Mouse (Mus musculus): ENCODE measurements at regions not wholly inside any gene's neighbourhood (a gene's known extent, or its start where the extent isn't known, plus 50 kb on each side); places are given as distances from the start of the nearest gene placed in this dataset.

- DNase-seq: no peak
These were observed 65.4 kb downstream of the Vegfa start for GRCm38 (mm10) chr17:45966736-45967135.

GRCm38 (mm10) chr17:45964031-45964430 is 68.1 kb downstream of the Vegfa start:
- no peak for DNase-seq

- DNase-seq: no peak
These were observed 68.8 kb downstream of the Vegfa start for GRCm38 (mm10) chr17:45963332-45963731.

GRCm38 (mm10) chr17:45961626-45962319 is 70.4 kb downstream of the Vegfa start:
- no peak for DNase-seq

GRCm38 (mm10) chr17:45958094-45958881 is 73.9 kb downstream of the Vegfa start:
- DNase-seq: no peak

GRCm38 (mm10) chr17:45955481-45955880 is 76.7 kb downstream of the Vegfa start:
- no peak for DNase-seq

GRCm38 (mm10) chr17:45954824-45955223 is 77.3 kb downstream of the Vegfa start:
- DNase-seq: no peak

GRCm38 (mm10) chr17:45953523-45953922 is 78.6 kb downstream of the Vegfa start:
- DNase-seq: no peak

GRCm38 (mm10) chr17:45950533-45951164 is 81.5 kb downstream of the Vegfa start:
- DNase-seq: no peak

- no peak for DNase-seq
These were observed 83.0 kb downstream of the Vegfa start for GRCm38 (mm10) chr17:45949141-45949540.

- DNase-seq: no peak
These were observed 83.7 kb downstream of the Vegfa start for GRCm38 (mm10) chr17:45948314-45948935.

GRCm38 (mm10) chr17:45945005-45945404 is 87.2 kb downstream of the Vegfa start:
- no peak for DNase-seq

GRCm38 (mm10) chr17:45943244-45943643 is 88.9 kb downstream of the Vegfa start:
- no peak for DNase-seq

GRCm38 (mm10) chr17:45941890-45942375 is 90.2 kb downstream of the Vegfa start:
- DNase-seq: no peak

- DNase-seq: no peak
These were observed 91.9 kb downstream of the Vegfa start for GRCm38 (mm10) chr17:45940121-45940813.

GRCm38 (mm10) chr17:45938284-45938683 is 93.9 kb downstream of the Vegfa start:
- DNase-seq: no peak

- DNase-seq: no peak
These were observed 95.6 kb downstream of the Vegfa start for GRCm38 (mm10) chr17:45936577-45936976.

- DNase-seq: no peak
These were observed 96.9 kb downstream of the Vegfa start for GRCm38 (mm10) chr17:45935291-45935690.

- no peak for DNase-seq
These were observed 98.2 kb downstream of the Vegfa start for GRCm38 (mm10) chr17:45934002-45934401.

GRCm38 (mm10) chr17:45933034-45933433 is 99.1 kb downstream of the Vegfa start:
- no peak for DNase-seq

- no peak for DNase-seq
These were observed 99.6 kb downstream of the Vegfa start for GRCm38 (mm10) chr17:45932611-45933010.

- DNase-seq: no peak
These were observed 102.6 kb downstream of the Vegfa start for GRCm38 (mm10) chr17:45929591-45929990.

Measured in right cerebral cortex, postnatal 14 days (tissue).